Mouse (Mus musculus) E14TG2a.4 (cell line): ENCODE measurements around the gene Ahctf1.

Source experiments
- CTCF ChIP-seq: conservative IDR thresholded peaks from 2 replicates; pipeline ENCODE4 v1.5.1; 2014; ENCODE audit warnings: low read length
- NANOG ChIP-seq: IDR thresholded peaks from 2 replicates; pipeline ENCODE4 v1.6.1; 2014; ENCODE audit warnings: borderline replicate concordance, low read length, mixed read lengths

DNA sequence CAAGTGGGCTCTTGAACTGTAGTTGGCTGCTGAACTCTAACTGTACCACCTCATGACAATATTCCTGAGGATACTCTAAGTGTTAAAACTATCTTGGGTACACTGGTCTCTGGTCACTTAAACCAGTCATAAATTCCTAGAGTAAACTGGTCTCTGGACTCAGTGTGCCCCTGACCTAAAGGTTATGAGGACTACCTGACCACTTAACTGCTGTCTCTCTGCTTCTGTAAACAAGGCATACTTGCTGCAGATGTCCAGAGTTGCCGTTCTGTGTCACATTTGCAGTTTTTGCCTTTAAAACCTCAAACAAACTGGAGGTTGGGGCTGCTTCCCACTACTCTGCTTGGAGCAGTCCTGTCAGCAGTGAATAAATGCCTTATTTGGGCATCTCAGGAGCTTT lies 30.1 kb upstream of the Ahctf1 start:
- TF ChIP-seq CTCF (no peak), NANOG (no peak)
